Mouse (Mus musculus) hindlimb bud, embryonic 11.5 days (tissue): Measurements from ENCODE around the gene Nlrp3.

ENCODE experiments used
- DNase-seq: peaks from one replicate; pipeline ENCODE4 v3.0.0-alpha.2; 2012; ENCODE audit warnings: low read depth, low spot score; ENCODE audit errors: extremely low spot score

Nlrp3 gene

GRCm38 (mm10) chr11:59541324-59541723, at the start of gene Nlrp3:
TSS of gene Nlrp3 (plus strand) at chr11:59541568.
- DNase-seq, result no peak

- no peak for DNase-seq
These were observed 44.6 kb upstream of the Nlrp3 start for GRCm38 (mm10) chr11:59496672-59497310.

- DNase-seq, result no peak
These were observed 43.6 kb upstream of the Nlrp3 start for GRCm38 (mm10) chr11:59497747-59498146.

- no peak for DNase-seq
These were observed 39.2 kb upstream of the Nlrp3 start for GRCm38 (mm10) chr11:59501978-59502700.

- DNase-seq, result no peak
These were observed 36.0 kb upstream of the Nlrp3 start for GRCm38 (mm10) chr11:59505351-59505838.

- DNase-seq, result peak; percentile 61
These were observed 35.3 kb upstream of the Nlrp3 start for GRCm38 (mm10) chr11:59505839-59506712.

GRCm38 (mm10) chr11:59506713-59507074, 34.7 kb upstream of the Nlrp3 start:
- no peak for DNase-seq

GRCm38 (mm10) chr11:59511558-59511957, 29.8 kb upstream of the Nlrp3 start:
- no peak for DNase-seq

GRCm38 (mm10) chr11:59512733-59513132, 28.6 kb upstream of the Nlrp3 start:
- no peak for DNase-seq

GRCm38 (mm10) chr11:59513556-59513955, 27.8 kb upstream of the Nlrp3 start:
- DNase-seq, result no peak

GRCm38 (mm10) chr11:59514381-59514780, 27.0 kb upstream of the Nlrp3 start:
- no peak for DNase-seq

GRCm38 (mm10) chr11:59514789-59515188, 26.6 kb upstream of the Nlrp3 start:
- DNase-seq, result no peak

GRCm38 (mm10) chr11:59517441-59517840, 23.9 kb upstream of the Nlrp3 start:
- no peak for DNase-seq

- no peak for DNase-seq
These were observed 23.1 kb upstream of the Nlrp3 start for GRCm38 (mm10) chr11:59518226-59518625.

- DNase-seq, result no peak
These were observed 21.4 kb upstream of the Nlrp3 start for GRCm38 (mm10) chr11:59519741-59520495.

- DNase-seq, result no peak
These were observed 17.2 kb upstream of the Nlrp3 start for GRCm38 (mm10) chr11:59524150-59524549.

- peak; percentile 60 for DNase-seq
These were observed 16.1 kb upstream of the Nlrp3 start for GRCm38 (mm10) chr11:59525237-59525636.

GRCm38 (mm10) chr11:59526472-59527080, 14.8 kb upstream of the Nlrp3 start, which contains the start of gene Zkscan17:
TSS of gene Zkscan17 (minus strand) at chr11:59526751.
- no peak for DNase-seq

GRCm38 (mm10) chr11:59530221-59530620, 11.1 kb upstream of the Nlrp3 start:
- no peak for DNase-seq

- no peak for DNase-seq
These were observed 10.4 kb upstream of the Nlrp3 start for GRCm38 (mm10) chr11:59530870-59531535.
